Mouse (Mus musculus) lung, postnatal 4 days (tissue): ENCODE results near the gene Grn.
A peak's percentile ranks its signal among the peaks of the same experiment; 100 is the strongest.

Experiments used
- DNase-seq, 2 experiments: peaks; one replicate each; pipeline ENCODE4 v3.0.0; 2021

Grn gene

DNA sequence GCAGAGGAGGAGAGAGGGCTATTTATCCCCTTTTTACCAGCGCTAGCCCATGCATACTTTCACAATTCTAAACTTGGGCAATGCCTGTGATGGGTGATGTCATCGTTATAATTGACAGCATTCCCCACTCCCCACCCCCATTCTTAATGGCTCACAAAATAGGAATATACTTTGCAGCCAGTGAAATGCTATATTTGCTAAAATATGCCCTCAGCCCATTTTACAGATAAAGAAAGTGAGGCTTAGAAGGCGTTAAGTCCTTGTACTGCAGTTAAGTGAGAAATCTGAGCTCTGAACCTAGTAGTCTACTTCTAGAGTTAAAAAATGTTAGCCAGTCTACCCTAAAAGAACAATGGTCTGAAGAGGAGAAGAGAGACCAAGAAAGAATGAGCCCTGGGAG is 14.2 kb downstream of the Grn start:
- no peak for DNase-seq

DNA sequence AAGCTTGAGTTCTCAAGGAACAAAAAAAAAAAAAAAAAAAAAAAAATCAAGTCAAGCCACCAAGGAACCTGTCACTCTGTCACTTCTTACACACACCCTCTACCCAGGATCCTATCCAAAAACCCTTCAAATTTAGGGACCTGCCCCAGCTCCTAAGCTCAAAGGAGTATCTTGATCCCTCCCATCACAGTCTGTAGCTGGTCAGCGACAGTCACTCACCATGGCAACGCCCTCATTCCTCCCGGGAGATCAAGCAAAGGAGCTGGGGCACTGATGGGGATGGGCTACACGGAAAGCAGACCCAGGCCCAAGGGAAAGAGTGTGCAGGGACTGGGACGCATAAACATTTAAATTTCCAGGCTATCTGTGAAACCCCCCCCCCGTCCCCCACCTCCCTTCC is 14.7 kb downstream of the Grn start:
- DNase-seq, result no peak

DNA sequence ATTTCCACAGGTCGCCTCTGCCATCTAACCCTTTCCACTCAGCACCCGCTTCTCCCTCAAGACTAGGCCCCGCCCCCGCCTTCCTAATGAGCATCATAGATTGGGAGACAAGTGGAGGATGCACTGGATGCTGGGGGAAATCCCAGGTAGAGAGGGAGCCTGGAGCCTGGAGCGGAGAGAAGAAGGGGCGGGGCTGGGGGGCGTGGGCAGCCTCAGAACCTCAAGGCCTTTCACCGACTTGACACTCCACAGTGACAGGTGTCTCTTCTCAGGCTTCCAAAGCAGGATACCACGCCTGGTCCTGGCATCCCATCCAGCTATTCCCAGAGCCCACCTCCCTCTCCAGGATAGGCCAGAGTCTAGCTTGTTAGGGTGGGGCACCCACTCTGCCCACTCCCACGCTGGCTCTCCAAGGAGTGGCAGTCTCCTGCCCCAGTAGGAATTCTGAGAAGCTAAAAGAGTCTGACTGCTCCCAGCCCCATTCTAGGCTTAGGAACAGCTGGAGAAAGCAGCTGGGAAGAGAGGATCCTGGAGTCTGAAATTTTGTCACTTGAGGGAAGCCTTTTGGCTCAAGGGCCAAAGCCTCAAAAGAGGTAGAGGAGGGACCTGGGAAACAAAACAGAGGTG is 15.3 kb downstream of the Grn start:
- DNase-seq, result peak; percentile 64 to 87

DNA sequence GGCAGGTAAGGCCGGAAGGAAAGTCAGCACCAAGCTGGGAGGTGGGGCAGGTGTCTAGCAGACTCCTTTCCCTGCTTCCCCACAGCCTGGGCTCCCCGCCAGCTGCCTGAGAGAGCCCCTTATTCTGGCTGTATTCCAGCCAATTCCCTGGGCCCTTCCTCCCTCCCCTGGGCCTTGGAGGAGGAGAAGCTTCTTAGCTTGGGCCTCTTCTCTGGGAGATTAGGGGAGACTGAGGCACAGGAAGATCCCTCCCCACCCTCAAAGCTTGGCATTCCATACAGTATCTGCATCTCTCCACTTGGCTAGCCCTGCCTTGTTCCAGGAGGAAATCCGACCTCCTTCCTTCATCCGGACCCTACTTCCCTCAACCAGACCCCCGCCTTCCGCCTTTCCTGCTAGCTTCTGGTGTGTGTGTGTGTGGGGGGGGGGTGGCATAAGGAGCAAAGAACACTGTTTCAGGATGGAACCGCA is 15.8 kb downstream of the Grn start:
- peak; percentile 75 to 87 for DNase-seq

DNA sequence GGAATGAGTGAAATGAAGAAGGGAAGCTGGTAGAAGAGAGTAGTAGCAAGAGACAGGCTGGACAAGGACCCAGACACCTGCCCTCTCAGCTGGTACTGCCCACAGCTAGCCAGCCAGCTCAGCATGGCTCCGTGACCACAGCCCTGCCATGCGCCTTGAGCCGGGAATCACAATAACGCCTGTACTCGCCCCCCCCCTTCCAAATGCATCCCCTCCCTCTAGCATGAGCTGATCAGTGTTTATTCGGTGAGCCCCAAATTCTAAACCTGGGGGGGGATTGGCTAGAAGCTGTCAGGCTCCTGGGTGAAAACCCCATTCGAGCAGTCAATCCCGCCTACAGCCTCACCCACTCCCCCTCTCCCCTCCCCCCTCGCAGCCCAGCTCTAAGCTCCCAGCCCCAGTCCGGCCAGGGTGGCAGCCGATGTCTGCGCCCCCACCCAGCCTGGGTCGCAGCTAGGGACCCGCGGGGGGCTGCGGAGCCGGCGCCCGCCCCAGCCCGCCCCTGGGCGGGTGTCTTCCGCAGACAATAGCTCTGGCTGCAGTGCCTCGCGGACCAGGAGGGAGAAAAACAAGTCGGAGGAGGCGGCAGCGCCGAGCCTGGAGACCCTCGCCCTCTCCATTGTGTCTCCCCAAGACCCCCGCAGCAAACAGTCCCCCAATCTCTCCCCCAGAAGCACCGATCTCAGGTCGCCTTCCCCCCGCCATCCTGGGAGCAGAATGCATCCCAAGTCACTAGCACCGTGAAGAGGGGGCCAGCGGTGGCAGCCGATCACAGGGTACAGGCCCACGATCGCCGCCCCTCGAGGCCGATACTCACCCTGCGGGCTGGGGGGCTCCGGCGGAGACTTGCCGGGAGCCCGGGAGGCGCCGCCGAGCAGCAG is 16.7 kb downstream of the Grn start:
- DNase-seq, result peak; percentile 49 to 61

DNA sequence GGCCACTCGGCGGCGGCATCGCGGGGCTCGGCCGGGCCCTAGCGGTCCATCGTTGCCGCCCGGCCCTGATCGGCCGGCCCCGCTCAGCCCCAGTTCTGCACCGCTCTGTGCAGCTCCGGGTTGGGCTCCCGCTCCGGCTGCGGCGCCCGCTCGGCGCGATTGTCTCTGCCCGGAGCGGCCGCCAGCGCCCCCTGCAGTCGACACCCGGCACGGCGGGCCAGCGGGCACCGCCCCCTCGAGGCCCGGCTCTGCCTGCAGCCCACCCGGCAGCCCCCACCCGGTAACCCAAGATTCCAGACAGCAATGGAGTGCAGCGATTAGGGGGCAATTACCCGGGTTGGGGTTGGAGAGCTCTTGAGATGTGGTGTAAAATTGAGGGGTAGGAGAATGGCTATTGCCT is 17.4 kb downstream of the Grn start, which contains the start of gene Fam171a2:
Fam171a2 (minus strand) TSS at position 186 of the 400 bp plus-strand sequence.
- DNase-seq, result peak; percentile 88 to 89

DNA sequence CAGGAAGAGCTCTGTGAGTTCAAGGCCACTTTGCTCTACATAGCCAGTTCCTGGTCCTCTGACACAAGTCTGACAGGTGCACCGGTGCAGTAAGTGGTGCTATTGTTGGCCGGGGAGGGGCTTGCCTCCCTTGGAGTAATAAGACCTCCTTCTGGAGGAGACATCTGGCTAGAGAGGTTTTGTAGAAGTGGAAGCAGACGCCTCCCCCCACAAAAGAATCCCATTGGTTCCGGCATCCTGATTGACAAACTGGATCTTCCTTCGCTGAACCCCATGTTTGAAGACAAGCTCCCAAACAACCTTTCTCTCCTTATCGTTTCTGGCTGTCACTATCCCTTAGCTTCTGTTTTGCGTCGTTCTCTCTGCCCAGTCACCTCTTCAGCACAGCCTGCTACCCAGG is 18.2 kb downstream of the Grn start:
- DNase-seq, result no peak

DNA sequence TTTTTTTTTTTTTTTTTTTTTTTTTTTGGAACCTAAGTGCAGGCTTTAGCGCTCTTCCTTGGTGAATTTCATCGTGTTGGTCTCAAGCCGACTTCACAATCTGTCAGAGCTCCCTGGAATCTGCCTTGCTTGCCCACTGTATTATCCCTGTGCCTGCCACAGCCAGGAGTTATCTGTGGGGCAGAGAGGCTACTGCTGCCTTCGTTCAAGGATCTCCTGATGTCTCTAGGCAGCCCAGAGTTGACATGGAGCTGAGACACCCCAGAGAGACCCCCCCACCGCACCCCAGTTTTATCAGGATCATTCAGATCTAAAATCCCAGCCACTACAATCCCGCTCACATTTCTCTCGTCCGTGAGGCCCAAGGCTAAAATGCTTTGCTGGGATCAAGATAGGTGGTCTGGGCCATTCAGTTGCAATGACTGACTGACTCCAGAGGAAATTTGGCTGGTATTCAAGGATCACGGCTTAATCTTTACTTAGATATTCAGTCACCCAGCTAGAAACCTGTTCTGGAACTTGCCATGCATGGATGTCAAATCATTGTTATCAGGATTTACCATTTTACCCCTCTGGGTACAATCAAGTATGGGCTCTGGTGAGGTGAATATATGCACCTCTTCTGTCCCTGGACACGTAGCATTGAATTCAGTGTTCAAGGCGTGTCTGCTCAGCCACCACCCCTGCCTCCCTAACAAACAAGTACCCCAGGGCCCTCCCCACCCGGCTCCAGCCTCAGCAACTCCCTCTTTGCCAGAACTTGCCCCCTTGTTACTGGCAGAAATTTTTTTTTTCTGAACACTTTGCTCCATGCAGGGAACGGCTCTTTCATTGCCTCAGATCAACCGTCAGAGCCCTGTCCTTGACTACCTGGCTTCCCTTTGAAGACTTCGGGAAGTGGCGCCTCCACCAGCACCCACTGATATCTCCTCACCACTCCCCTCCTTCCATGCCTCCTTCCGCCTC is 19.2 kb downstream of the Grn start:
- no peak for DNase-seq

DNA sequence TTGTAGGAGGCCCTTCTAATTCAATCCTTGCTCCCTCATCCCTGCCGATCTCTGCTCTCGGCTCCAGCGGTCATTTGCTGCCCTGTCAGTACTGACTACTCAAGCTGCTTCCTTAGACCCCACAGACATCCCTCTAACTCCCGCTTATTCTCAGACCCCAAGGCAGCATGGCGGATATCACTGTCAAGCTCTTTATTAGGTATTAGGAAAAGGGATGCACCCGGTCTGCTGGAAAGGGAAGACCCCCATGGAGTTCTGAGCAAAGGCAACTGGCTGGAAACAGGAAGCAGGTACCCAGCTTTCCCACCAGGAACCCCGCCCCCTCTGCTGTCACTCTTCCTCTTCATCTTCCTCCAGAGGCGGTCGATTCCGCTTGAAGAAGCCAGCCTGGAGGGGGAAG is 23.0 kb downstream of the Grn start:
- no peak for DNase-seq

DNA sequence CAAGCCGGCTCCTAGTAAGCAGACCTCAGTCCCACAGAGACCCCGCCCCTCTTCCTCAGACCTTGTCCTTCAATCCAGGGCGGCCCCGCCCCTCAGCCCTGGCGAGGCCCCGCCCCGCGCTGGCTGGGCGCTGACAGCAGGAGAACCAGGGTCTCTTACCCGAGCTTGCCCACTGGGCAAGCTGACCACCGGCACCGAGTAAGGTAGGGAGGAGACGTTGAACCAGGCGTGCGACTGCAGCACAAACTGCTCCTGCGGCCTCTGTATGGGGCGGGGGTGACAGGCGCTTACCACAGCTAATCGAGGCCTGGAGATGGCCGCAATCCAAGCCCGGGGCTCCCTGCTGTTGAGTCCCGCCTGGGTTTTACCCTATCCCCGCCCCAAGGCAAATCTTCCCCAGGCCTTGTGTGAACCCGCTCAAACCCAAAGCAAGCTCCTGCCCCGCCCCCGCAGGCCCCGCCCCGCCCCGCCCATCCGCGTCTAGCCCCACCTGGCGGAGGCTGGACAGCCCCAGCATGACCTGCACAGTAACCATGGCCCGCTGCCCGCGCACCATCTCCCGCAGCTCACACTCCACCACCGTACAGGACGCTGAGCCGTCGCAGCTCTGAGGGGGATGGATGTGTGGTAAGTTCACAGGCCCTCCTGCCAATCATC is 25.8 kb downstream of the Grn start:
- DNase-seq, result peak; percentile 81 to 89

DNA sequence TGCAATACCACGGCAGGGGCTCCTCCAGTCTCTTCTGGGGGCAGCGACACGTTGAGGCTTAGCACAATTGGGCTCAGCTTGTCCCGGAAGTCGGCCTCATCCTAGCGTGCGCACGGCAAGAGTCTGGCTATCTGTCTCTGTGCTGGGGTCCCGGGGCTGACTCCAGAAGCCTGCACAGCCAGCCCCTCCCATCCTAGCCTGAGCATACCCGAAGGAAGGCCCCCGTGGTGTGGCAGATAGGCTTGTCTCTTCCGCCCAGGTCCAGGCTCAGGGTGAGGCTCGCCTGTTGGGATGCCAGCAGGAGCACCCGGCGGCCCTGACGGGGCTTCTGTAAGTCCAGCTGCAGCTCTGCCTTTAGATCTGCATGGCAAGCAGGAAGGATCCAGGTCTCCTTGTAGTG is 30.4 kb downstream of the Grn start:
- no peak for DNase-seq

DNA sequence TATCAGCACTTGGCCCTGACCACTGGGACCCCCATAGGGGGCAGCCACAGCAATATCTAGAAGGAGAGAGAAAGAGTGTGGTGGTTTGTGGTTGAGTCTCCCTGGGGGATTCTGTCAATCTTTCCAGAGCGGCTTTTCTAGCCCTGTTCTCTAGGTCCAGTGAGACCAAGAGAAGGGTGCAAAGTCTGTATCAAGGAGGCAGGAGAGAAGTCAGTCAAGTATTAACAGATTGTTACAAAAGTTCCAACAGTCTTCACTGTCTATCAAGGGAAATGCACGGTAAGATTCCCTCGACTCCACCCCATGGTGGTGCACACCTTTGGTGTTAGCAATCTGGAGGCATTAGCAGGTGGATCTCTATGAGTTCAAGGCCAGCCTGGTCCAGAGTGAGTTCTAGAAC is 31.6 kb downstream of the Grn start:
- DNase-seq, result no peak

DNA sequence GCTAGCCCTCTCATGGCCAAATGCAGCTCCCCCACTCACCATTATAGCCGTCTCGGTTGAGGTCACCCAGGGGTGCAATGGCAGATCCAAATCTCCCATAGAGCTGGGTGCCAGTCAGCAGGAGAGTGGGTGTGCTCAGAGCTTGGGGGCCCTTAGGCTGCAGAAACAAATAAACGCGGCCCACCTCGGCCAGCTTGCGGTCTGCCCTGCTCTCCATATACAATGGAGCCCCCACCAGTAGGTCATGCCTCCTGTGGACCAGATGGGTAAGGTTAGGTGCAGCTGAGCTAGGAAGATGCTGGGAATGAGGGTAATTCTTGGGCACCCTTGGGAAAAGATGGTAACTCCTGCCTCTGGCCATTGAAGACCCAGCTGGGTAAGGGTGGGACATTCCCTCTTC is 34.8 kb downstream of the Grn start:
- DNase-seq, result no peak

DNA sequence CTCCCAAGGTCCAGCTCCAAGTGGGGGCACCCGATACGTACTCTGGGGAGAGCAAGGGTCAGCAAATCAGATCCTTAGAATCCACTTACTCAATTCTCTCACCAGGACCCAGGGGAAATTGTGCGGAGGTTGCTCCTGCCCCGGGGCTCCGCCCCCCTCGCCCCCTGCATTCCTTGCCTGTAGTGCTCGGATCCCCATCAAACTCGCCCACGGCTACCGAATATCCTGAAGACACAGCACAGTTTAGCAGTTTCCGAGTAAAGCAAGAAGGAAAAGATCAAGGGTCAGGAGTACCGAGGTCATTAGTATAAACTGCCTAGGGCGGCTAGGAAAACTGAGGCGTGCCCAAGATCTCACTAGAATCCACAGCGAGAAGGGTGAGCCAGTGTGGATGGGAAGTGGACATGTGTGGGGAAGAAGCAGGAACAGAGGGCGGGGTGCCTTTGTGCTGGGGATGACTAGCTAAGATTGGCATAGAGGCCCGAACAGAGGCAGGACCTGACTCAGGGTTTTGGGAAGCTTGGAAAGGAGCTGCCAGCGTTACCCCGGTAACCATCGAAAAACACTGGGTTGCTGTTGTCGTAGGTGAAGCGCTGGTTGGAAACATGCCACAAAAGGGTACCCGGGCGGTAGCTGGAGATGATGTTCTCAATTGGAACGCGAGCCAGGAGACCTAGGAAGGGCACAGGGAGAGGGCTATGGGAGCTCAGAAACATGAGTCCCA is 35.8 kb downstream of the Grn start:
- peak; percentile 51 to 67 for DNase-seq

DNA sequence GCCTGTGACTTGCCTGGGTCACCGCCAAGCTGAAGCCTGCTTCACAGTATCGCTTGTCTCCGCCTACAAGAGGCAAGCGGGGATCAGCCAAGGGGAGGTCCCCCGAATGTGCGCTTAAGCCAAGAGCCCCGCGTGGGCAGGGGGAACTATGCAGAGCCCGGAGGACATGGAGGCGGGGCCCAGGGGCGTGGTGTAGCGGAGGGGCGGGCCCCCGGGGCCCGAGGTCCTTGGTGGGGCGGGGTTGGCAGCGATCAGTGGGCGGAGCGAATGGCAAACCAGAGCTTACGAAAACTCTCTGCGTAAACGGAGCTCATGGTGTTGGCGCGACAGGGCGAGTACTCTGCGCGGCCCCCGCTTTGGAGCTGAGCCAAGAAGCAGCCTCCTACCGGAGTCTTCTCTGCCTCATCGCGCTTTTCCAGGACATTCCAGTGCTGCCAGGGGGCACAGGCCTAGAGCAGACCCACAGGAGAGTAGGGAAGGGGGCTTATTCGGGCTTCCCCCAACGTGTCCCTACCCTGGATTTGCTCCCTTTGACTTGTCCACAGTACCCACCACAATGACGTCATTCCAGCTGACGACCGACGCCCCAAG is 37.0 kb downstream of the Grn start:
- peak; percentile 99 for DNase-seq

DNA sequence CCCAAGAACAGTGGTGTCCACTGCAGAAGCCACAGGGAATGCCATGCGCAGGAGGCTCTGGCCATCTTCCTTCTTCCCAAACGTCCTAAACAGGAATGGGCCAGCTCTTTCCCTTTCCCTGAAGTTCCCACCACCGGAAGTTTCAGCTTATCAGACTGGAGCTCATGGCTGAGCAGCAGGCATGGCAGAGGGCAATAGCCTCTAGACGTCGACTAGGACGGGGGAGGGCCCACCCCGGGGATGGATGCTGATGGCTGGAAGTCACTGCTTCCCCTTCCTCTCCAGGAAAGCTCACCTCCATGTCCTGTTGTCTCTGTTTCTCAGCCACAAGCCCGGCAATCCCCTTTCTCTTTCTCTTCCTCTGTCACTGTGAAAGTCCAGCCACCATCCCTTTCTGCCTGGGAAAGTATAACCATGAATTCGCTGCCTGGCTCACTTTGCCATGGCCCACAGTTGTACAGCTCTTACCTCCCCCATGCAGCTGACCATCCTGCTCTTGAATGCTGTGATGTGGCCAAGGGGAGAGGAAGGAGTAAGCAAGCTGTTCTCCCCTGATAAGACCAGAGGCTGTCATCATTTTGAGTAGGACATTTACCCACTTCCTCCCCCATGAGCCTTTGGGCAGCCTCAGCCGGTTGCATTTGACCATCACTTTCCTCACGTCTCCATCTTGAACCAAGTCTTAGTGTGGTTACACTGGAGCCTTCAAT is 39.7 kb downstream of the Grn start, which contains the start of gene Itga2b:
Itga2b (minus strand) TSS at position 475 of the 710 bp plus-strand sequence.
- DNase-seq, result no peak

DNA sequence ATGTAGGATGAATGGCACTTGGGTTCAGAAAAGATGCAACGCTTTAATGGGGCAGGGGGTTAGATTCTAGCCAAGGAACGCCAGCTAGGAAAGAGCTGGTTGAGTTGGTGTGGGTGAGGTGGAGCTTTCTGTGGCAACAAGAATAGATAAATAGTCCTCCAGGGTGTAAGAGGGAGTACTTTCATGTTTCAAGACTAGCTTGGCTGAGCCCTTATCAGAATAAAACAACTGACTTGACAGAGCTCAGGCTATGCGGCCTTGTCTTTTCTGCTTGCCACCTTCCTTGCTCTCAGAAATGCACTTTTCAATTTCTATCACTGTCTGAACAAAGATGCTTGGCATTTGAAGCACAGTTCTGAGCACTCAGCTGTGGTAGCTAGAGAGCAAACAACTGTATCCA is 44.9 kb downstream of the Grn start:
- DNase-seq, result no peak

DNA sequence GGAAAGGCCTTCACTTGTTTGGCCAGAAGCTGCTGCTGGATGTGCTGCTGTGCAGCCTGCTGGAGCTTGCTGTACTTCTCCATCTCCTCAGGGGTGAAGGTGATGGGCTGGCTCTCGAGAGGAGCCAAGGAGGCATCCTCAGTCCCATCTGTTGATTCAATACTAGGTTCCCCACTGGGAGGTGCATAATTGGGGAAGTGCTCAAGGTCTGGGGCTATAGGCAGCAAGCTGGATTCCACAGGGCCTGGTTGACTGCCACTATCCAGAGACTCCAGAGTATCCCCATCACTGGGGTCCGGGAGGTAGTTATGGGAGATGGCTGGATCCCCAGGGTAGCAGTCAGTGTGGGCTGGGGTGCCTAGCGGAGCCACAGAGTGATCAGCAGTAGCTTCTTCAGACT is 48.6 kb downstream of the Grn start:
- no peak for DNase-seq

DNA sequence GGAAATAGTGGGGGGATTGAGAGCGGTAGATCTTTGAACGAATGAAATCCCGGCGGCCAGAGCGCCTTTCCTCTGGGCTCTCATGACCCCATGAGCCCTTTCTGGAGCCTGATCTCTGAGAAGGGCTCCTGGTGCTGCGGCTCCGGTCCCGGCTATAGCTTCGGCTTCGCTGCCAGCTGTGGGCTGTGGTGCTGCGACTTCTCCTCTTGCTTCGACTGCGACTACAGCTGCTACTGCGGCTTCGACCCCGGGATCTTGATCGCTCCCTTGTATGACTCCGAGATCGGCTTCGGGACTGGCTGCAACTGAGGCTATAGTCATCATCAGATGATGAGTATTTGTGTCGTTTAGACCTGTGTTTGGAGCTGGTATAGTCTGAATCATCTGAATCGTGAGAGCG is 49.5 kb downstream of the Grn start:
- DNase-seq, result no peak

DNA sequence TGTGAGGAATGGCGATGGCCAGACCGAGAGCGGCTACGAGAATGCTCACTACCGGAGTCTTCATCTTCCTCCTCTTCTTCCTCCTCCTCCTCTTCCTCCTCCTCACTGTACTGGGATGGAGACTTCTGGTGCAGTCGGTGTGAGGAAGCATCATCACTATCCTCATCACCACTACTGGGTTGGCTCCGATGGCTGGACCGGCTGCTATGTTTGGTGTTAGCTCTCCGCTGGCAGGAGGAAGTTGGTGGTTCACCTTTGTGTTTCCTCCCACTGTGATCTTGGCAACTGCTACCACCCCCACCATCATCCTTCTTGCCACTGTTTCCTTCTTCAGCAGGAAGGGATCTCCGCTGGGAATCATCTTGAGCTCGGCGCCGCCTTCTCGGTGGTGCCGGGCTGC is 50.0 kb downstream of the Grn start:
- DNase-seq, result no peak

DNA sequence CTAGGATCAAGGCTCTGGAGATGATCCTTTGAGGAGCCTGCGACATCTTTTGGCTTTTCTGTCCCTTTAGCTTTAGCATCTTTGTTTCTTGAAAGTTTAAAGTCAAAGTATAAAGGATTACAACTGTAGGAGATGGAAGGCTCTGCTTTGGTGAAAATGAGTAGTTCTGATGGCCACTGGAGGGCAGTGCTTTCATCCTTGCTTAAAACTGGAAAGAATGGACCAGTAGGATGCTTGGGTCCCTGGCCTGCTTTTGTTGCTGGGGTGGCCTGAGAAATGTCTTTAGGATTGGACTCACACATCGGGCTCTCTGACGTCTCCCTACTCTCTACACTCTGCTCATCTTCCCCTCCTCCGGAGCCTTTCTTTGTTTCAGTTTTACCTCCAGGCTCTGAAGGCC is 50.8 kb downstream of the Grn start:
- DNase-seq, result no peak
